Mouse (Mus musculus): ENCODE measurements around the gene Galnt10.

Gene Galnt10

DNA sequence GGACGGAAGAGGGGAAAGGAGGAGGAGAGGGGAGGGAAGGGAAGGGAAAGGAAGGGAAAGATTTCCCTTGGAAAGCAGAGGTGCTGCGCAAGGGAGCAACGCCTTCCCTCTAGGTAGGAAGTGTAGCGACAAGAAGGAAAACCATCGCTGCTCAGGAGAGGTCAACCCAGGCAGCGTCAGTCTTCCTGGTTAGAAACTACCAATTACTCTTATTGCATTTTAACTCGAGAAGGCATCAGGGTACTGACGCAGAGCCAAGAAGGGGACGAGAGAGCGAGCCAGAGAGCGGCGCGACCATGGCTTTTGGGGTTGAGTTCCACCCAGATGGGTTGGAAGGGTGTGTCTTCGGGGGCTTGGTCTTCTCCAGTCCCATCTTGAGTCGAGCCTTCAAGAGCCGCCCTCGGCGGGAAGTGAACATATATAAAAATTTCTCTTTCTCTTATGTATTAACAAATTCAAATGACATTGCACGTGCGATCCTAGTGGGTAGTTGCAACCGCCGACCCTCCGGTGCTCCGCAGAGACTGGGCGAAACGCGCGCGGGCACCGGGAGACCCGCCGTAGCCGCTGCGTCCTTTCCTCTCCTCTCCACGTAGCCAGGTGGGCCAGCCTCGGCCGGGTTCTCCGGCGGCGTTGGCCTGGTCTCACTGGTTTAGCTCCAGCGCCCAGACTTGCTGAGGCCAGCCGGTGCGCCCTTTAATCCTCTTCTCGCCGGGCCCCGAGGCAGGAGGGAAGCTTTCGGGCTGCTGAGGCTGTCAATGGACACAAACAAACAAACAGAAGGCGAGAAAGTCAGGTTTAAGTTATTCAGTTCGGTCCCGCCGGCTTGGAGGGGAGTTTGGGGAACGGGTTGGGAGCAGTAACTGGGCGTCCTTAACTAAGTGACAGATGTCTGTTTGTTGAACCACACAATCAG is 184.0 kb downstream of the Galnt10 start:
- in situ Hi-C loops (cut with MboI; ENCODE audit: low pct_unique_long_range_greater_than_20kb in 1 of 2, low sequenced_read_pairs in 2 of 2, unreplicated experiment in 1 of 2): loop anchor here in 1 of 2 experiments (10.0 kb wide), 1 partner anchor 86 kb away; no protein-coding TSS in a partner anchor

GRCm38 (mm10) chr11:57829871-57830775 is 184.9 kb downstream of the Galnt10 start:
- in situ Hi-C loops (cut with MboI; ENCODE audit: low pct_unique_long_range_greater_than_20kb in 1 of 2, low sequenced_read_pairs in 2 of 2, unreplicated experiment in 1 of 2): loop anchor here in 1 of 2 experiments (5.0 to 10.0 kb wide), 2 partner anchors 85 to 102 kb away; no protein-coding TSS in a partner anchor

DNA sequence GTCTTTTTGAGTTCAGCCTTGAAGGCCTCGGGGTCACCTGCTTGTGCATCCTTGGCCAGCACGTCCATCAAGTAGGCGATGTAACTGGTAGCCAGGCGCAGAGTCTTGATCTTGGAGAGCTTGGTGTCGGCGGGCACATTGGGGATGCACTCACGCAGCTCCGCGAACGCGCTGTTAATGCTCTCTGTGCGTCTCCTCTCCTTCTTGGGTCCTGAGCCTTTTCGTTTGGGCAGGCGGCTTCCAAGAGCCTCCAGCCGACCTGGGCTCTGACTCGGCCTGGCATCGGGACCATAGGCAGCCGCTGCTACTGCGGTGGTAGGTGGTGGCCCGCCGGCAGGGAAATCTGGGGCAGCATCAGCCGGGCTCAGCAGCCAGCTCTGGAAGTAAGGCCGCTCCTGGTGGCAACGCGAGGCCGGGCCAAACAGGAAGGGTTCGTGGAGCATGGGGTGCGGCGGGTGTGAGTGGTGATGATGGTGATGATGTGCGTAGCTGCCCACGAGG is 186.1 kb downstream of the Galnt10 start:
- in situ Hi-C loops (cut with MboI; ENCODE audit: low pct_unique_long_range_greater_than_20kb in 1 of 2, low sequenced_read_pairs in 2 of 2, unreplicated experiment in 1 of 2): loop anchor here in 1 of 2 experiments (5.0 kb wide), 1 partner anchor 101 kb away; no protein-coding TSS in a partner anchor

GRCm38 (mm10) chr11:57831861-57832260 is 186.6 kb downstream of the Galnt10 start:
- in situ Hi-C loops (cut with MboI; ENCODE audit: low pct_unique_long_range_greater_than_20kb in 1 of 2, low sequenced_read_pairs in 2 of 2, unreplicated experiment in 1 of 2): loop anchor here in 1 of 2 experiments (5.0 kb wide), 1 partner anchor 100 kb away; no protein-coding TSS in a partner anchor

DNA sequence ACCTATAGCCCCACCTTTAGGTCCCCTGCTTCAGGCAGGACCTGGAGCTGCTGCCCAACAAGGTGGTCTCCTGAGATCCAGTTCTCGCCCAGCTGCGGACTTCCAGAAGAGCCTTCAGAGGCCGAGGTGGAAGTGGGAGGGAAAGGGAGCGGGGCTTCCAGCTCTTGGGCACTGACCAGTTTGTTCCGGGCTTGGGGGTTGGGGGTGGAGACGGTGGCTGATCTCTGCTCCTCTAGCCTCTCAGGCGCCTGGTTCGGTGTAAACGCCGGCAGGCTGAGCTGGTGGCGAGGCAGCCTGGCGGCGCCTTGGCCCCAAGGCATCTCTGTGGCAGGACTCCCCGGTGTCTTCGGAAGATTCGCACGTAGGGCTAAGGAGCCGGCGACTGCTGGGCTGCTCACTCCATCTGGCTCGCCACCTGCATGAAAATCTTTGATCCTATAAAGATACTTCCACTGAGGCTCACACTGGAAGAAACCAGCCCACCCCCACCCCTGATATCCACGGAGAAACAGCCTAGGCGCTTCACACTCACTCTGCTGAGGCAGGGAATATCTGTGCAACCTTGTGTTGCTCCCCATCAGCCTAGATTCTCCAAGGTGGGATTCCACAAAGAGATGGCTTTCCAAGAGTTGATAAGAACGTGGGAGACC is 187.4 kb downstream of the Galnt10 start, which contains the start of gene Hand1:
Gene Hand1, minus strand, starts transcription at position 267 of the 650 bp plus-strand sequence.
- in situ Hi-C loops (cut with MboI; ENCODE audit: low pct_unique_long_range_greater_than_20kb in 1 of 2, low sequenced_read_pairs in 2 of 2, unreplicated experiment in 1 of 2): loop anchor here in 1 of 2 experiments (5.0 kb wide), 1 partner anchor 100 kb away; no protein-coding TSS in a partner anchor

GRCm38 (mm10) chr11:57833296-57833977 is 188.2 kb downstream of the Galnt10 start:
- in situ Hi-C loops (cut with MboI; ENCODE audit: low pct_unique_long_range_greater_than_20kb in 1 of 2, low sequenced_read_pairs in 2 of 2, unreplicated experiment in 1 of 2): loop anchor here in 1 of 2 experiments (5.0 kb wide), 1 partner anchor 99 kb away; no protein-coding TSS in a partner anchor

DNA sequence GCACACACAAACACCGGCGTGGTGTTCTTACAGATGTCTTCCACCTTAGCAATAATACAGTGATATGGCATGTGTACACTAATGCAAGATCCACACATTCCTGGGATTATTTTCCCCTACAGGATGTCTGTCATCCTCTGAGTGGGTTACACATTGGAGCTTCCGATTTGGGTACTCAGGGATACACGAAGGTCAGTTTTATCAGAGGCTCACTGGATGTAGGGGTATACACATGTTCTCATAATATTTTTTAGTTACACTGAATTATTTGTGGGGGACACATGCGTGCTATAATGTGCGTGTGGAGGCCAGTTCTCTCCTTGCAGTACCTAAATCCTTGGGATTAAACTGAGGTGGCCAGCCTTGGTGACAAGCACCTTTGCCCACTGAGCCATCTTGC is 188.8 kb downstream of the Galnt10 start:
- in situ Hi-C loops (cut with MboI; ENCODE audit: low pct_unique_long_range_greater_than_20kb in 1 of 2, low sequenced_read_pairs in 2 of 2, unreplicated experiment in 1 of 2): loop anchor here in 1 of 2 experiments (5.0 kb wide), 1 partner anchor 98 kb away; no protein-coding TSS in a partner anchor

DNA sequence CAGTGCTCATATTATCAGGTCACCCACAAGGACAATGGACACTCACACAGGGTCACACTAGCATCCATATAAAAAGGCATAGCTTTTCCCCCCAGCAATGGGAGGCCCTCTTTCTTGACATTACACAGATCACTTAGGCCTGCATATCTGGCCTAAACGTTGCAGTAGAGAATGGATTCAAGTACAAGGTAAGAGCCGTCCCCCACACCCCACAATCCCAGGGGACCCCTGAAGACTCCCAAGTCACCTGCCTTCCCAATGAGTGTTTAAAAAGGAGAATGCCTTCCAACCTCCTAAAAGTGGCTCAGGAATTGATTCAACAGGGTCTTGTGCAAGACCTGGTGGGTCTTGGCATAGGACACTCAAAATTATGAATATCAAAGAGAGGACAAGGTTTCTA is 190.1 kb downstream of the Galnt10 start:
- in situ Hi-C loops (cut with MboI; ENCODE audit: low pct_unique_long_range_greater_than_20kb in 1 of 2, low sequenced_read_pairs in 2 of 2, unreplicated experiment in 1 of 2): no loop called here

- in situ Hi-C loops (cut with MboI; ENCODE audit: low pct_unique_long_range_greater_than_20kb in 1 of 2, low sequenced_read_pairs in 2 of 2, unreplicated experiment in 1 of 2): no loop called here
Measured at GRCm38 (mm10) chr11:57835931-57836330, 190.7 kb downstream of the Galnt10 start.

GRCm38 (mm10) chr11:57836401-57836800 is 191.2 kb downstream of the Galnt10 start:
- in situ Hi-C loops (cut with MboI; ENCODE audit: low pct_unique_long_range_greater_than_20kb in 1 of 2, low sequenced_read_pairs in 2 of 2, unreplicated experiment in 1 of 2): no loop called here

All from mouse embryonic stem cell (cell line).